Mouse (Mus musculus) C2C12 (cell line): ENCODE results near the gene Ccdc157. TPM values are rescaled to one million over a fixed set of nuclear protein-coding genes. Genes with fewer than 3 reads are reported as not detected.

Source experiments
- H3K27me3 ChIP-seq: one replicate; pipeline ENCODE4 v1.6.1; 2011; ENCODE audit not compliant: control insufficient read depth, insufficient read depth, insufficient read length
- H3K36me3 ChIP-seq: one replicate; pipeline ENCODE4 v1.6.1; 2011; ENCODE audit not compliant: control insufficient read depth, insufficient read depth
- H3K4me3 ChIP-seq: one replicate; pipeline ENCODE4 v1.5.1; 2011; ENCODE audit warnings: mild to moderate bottlenecking, control low read depth; ENCODE audit not compliant: poor library complexity, insufficient read depth, severe bottlenecking
- H3K79me2 ChIP-seq: one replicate; pipeline ENCODE4 v1.6.1; 2011; ENCODE audit not compliant: control insufficient read depth, insufficient read depth
- H3K79me3 ChIP-seq: one replicate; pipeline ENCODE4 v1.6.1; 2011; ENCODE audit warnings: low read depth, control low read depth
- H3ac ChIP-seq: one replicate; pipeline ENCODE3; 2011; ENCODE audit warnings: low read depth; ENCODE audit not compliant: control insufficient read depth, insufficient read length
- CEBPB ChIP-seq: IDR thresholded peaks from one replicate; pipeline ENCODE4 v1.6.1; 2011; ENCODE audit warnings: low read depth, mild to moderate bottlenecking, control low read depth, moderate library complexity
- CTCF ChIP-seq: IDR thresholded peaks from one replicate; pipeline ENCODE4 v1.5.1; 2011; ENCODE audit not compliant: control insufficient read depth, insufficient read depth, insufficient read length
- FOSL1 ChIP-seq: IDR thresholded peaks from one replicate; pipeline ENCODE4 v1.8.0; 2011; ENCODE audit warnings: mild to moderate bottlenecking, low read length; ENCODE audit not compliant: poor library complexity, insufficient read depth, severe bottlenecking
- MAX ChIP-seq: IDR thresholded peaks from one replicate; pipeline ENCODE4 v1.6.1; 2011; ENCODE audit warnings: mild to moderate bottlenecking, control low read depth
- MYOD1 ChIP-seq: IDR thresholded peaks from one replicate; pipeline ENCODE4 v1.6.1; 2011; ENCODE audit warnings: low read depth; ENCODE audit not compliant: control insufficient read depth, insufficient read length
- MYOG ChIP-seq: IDR thresholded peaks from one replicate; pipeline ENCODE4 v1.6.1; 2011; ENCODE audit not compliant: control insufficient read depth, insufficient read length; ENCODE audit errors: extremely low read depth
- USF1 ChIP-seq: IDR thresholded peaks from one replicate; pipeline ENCODE4 v1.6.1; 2011; ENCODE audit warnings: low read depth, mild to moderate bottlenecking, control low read depth, moderate library complexity
- polyA plus RNA-seq: library from polyadenylated mRNA; unstranded; fragments of >200 nt; fragmentation: generic; extraction: Trizol; gene quantifications from one replicate; pipeline ENCODE4 v1.2.1, GENCODE M21; 2012; ENCODE audit warnings: missing spikeins

The Ccdc157 gene
- polyA plus RNA-seq, 1 experiment, result 3.7 TPM

DNA sequence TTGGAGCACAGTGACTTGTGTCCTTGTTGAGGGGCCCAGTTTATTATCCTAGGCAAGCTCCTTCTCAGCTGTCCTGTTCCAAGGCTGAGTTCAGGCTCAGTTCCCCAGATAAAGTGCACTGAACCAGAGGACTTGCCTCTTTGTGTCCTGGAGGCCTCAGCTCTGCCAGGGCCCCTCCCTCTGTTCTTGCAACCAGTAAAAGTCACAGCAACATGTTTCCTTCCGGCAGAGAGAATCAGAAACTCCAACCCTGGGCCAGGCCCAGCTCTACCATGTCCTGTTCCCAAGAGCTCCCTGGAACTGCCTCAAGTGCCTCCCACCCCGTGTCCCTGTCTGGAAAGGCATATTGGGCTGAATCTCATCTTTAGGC lies 43.6 kb upstream of the Ccdc157 start:
- H3K27me3 ChIP-seq, result no peaks in the 10 kb centered on the region
- H3ac ChIP-seq, result no peak overlapping the region
- H3K4me3 ChIP-seq, result no peak overlapping the region
- peaks cover 23% of the 10 kb centered on the region for H3K36me3 ChIP-seq
- peaks cover 1% of the 10 kb centered on the region for H3K79me3 ChIP-seq
- TF ChIP-seq MYOD1 (no peak), MAX (no peak), USF1 (no peak), CTCF (no peak), FOSL1 (no peak)
- H3K79me2 ChIP-seq, result peaks cover 7% of the 10 kb centered on the region

DNA sequence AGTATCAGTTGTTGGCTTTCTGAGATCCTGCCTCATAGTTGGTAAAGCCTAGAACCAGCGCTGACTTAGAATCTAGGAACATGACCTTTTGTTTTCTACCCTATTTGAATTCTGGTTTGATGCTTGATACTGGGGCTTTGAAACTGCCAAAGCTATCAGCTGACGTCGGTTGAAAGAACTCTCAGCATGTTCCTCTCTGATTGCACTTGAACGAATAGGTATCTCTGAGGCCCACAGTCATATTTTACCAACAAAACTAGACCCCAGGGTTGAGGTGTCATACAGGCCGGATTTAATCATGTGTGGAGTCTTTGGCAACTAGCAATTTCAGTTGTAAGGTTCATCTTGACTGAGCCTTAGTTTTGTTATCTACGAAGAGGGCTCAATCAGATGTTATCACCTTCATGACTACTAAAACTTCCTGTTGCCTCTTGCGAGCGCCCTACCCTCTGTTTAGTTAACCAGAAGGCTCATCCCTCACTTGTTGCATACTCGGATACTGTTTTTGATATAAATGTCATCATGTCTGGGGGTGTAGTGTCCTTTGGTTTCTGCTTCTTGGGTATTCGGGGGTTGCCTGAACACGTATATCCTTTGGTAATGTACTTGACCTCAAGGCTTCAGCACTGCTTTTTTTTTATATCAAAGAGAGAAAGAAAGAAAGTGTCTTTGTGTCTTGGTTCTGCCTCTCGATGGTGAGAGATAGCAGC lies 43.1 kb upstream of the Ccdc157 start:
- no peak overlapping the region for H3K4me3 ChIP-seq
- peaks cover 7% of the 10 kb centered on the region for H3K79me2 ChIP-seq
- no peaks in the 10 kb centered on the region for H3K27me3 ChIP-seq
- no peak overlapping the region for H3ac ChIP-seq
- TF ChIP-seq USF1 (no peak), CEBPB (no peak), CTCF (no peak), FOSL1 (no peak), MAX (no peak), MYOG (no peak), MYOD1 (no peak)
- peaks cover 1% of the 10 kb centered on the region for H3K79me3 ChIP-seq
- H3K36me3 ChIP-seq, result peaks cover 19% of the 10 kb centered on the region

DNA sequence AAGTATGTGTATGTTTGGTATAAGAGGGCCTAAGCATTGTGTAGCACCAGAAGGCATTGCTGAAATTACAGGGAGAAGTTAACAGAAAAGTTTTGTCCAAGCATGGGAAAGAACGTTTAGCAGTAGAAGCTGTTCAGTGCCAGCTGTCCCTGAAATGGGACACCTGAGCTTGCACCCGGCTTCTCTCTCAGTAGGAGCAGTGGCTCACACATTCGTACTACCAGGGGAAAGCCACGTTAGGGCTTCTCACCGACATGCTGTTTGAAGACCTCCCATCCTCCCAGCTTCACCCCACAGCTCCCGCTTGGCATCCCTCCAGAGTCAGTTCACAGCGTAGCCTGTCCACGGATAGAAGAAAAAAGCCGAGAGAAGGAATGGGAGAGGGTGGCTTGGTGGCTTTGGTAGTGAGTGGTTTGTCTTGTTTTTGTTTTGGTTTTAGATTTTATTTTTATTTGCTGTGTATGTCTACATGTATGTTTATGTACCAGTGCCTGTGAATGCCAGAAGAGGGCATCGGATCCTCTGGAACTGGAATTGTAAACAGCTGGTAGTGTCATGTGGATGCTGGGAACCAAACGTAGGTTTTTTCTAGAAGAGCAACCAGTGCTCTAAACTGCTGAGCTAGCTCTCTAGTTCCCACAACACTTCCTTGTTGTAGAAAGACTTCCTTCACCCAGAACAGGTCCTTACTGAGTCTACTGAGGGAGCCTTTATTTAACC lies 42.0 kb upstream of the Ccdc157 start:
- Histone ChIP-seq H3K27me3 (no peaks in the 10 kb centered on the region), H3K79me2 (peaks cover 7% of the 10 kb centered on the region), H3K4me3 (no peak overlapping the region), H3K36me3 (peaks cover 14% of the 10 kb centered on the region), H3ac (no peak overlapping the region), H3K79me3 (peaks cover 1% of the 10 kb centered on the region)
- no peak for TF ChIP-seq MYOG
- no peak for TF ChIP-seq CEBPB
- no peak for TF ChIP-seq MYOD1
- TF ChIP-seq USF1, result no peak
- no peak for TF ChIP-seq MAX
- TF ChIP-seq CTCF, result no peak

DNA sequence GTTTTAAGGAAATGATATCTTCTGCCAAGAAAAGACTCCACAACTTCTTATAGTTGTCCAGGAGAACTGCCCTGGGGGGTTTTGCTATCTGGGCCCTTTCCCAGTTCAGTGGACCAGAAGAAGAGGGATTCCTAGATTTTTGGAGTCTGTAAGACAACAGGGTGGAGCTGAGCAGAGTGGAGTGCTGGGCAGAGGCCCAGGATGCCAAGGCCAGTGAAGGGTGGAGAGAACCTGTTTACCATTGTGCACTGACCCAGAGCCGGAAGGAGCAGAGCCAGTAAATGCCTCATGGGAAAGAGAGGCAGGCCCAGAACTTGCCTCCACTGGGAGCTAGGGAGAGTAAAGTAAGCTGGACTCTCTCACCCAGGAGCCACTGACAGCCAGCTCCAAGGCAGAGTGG lies 37.6 kb upstream of the Ccdc157 start:
- Histone ChIP-seq H3K27me3 (no peaks in the 10 kb centered on the region), H3K79me2 (peaks cover 16% of the 10 kb centered on the region), H3K79me3 (peaks cover 3% of the 10 kb centered on the region), H3K4me3 (no peak overlapping the region), H3K36me3 (peaks cover 4% of the 10 kb centered on the region), H3ac (no peak overlapping the region)
- TF ChIP-seq MAX, result no peak
- no peak for TF ChIP-seq USF1
- TF ChIP-seq CEBPB, result no peak
- no peak for TF ChIP-seq MYOG
- no peak for TF ChIP-seq FOSL1

DNA sequence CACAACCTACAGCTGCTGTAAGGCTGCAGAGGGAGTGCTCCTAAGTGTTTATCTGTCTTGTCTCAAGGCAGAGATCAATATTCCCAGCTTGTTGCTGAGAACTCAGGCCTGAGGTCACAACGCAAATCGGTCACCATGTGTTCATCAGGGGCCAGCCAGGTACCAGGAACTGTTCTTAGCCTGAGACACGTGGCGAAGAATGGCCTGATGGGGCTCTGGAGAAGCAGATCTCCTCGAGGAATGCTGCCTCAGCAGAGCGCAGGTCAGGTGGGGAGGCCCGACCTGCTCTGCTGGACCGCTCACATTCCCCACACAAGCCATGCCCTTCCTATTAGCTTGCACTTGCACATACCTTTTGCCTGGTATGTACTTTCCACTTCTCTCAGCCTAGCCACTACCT lies 36.5 kb upstream of the Ccdc157 start:
- peaks cover 3% of the 10 kb centered on the region for H3K79me3 ChIP-seq
- peaks cover 26% of the 10 kb centered on the region for H3K79me2 ChIP-seq
- no peaks in the 10 kb centered on the region for H3K27me3 ChIP-seq

DNA sequence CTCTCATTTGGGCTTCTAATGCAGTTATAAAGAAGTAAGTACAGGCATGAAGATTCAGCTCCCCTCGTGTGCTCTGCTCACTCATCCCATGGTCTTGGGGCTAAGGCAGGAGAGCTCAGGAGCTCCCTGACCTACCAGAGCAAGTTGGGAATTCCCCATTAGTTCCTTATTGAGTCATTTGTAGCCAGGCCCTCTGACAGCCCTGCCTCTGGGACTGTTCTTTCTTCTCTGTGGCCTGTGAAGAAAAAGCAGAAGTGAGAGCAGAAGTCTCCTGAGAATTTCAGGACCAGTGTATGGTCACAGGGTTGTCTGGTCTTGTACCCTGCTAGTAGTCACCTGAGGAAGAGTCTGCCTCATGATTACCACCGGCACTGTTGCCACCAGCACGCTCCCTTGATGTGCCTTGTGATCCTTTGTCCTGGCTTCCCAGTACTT lies 35.5 kb upstream of the Ccdc157 start:
- Histone ChIP-seq H3ac (no peak overlapping the region), H3K79me2 (peaks cover 30% of the 10 kb centered on the region), H3K4me3 (no peak overlapping the region), H3K27me3 (no peaks in the 10 kb centered on the region), H3K36me3 (peaks cover 7% of the 10 kb centered on the region), H3K79me3 (peaks cover 2% of the 10 kb centered on the region)
- TF ChIP-seq MAX (no peak), CEBPB (no peak), CTCF (no peak), FOSL1 (no peak), USF1 (no peak)

More for the DNA sequence above, 36.5 kb upstream of the Ccdc157 start:
- Histone ChIP-seq H3ac (no peak overlapping the region), H3K36me3 (peaks cover 7% of the 10 kb centered on the region), H3K4me3 (no peak overlapping the region)
- TF ChIP-seq MAX (no peak), CEBPB (no peak), CTCF (no peak), USF1 (no peak), FOSL1 (no peak), MYOG (no peak), MYOD1 (no peak)
